Comparison of ENCODE assay signal across 8 mouse cellular contexts in genomic region chr11:88099599-88100023, GRCm38 (mm10). TPM values are rescaled to one million over a fixed set of nuclear protein-coding genes. Genes with fewer than 3 reads are reported as not detected.
DNase-seq lines count a peak whose midpoint lies in the region; ATAC-seq and TF ChIP-seq lines count a peak whose summit lies in the region.

No protein-coding gene starts in this region.

- H3K36me3 ChIP-seq in erythroblast, embryonic 14.5 days (ENCODE audit: control insufficient read depth) = no peaks in the 10 kb centered on the region
- H3K36me3 ChIP-seq in hindbrain, embryonic 16.5 days (ENCODE audit: control insufficient read depth, insufficient read depth, low read length) = no peaks in the 10 kb centered on the region
- peaks cover 2% of the 10 kb centered on the region; the same call in 1 of the 2 replicates for H3K36me3 ChIP-seq in limb, embryonic 12.5 days
- H3K36me3 ChIP-seq in midbrain, embryonic 15.5 days (replicated peaks) = no peaks in the 10 kb centered on the region
- no peaks in the 10 kb centered on the region for H3K36me3 ChIP-seq in testis, adult 2 months (ENCODE audit: control insufficient read depth, insufficient read depth, low read length)

- no peak for ATAC-seq in erythroblast, adult 5-6 weeks (replicated peaks; ENCODE audit: low FRiP score, poor library complexity, severe bottlenecking)
- ATAC-seq in hindbrain, embryonic 16.5 days = peak; percentile 51
- ATAC-seq in limb, embryonic 12.5 days (ENCODE audit: insufficient number of reproducible peaks, insufficient read depth, low FRiP score, low TSS enrichment, low read depth) = peak; percentile 23; the same call in 1 of the 2 replicates
- ATAC-seq in midbrain, embryonic 15.5 days (replicated peaks) = peak; percentile 25

- peak overlapping the region; percentile 87 for H3K4me2 ChIP-seq in hindbrain, embryonic 16.5 days (ENCODE audit: low read length)
- H3K4me2 ChIP-seq in limb, embryonic 12.5 days = peak overlapping the region; percentile 83
- H3K4me2 ChIP-seq in midbrain, embryonic 15.5 days = peak overlapping the region; percentile 74

- peaks cover 11% of the 10 kb centered on the region for H3K4me1 ChIP-seq in erythroblast, embryonic 14.5 days (ENCODE audit: control insufficient read depth)
- peaks cover 26% of the 10 kb centered on the region for H3K4me1 ChIP-seq in hindbrain, embryonic 16.5 days (ENCODE audit: control insufficient read depth, insufficient read depth, low read depth, low read length)
- peaks cover 36% of the 10 kb centered on the region for H3K4me1 ChIP-seq in limb, embryonic 12.5 days (replicated peaks)
- H3K4me1 ChIP-seq in midbrain, embryonic 15.5 days = peaks cover 35% of the 10 kb centered on the region
- peaks cover 17% of the 10 kb centered on the region for H3K4me1 ChIP-seq in testis, adult 2 months (ENCODE audit: control insufficient read depth, insufficient read depth, low read length)

- peaks cover 88% of the 10 kb centered on the region for H3K27me3 ChIP-seq in erythroblast, embryonic 14.5 days (ENCODE audit: control insufficient read depth)
- no peaks in the 10 kb centered on the region for H3K27me3 ChIP-seq in hindbrain, embryonic 16.5 days (replicated peaks; ENCODE audit: control insufficient read depth, insufficient read depth, low read length)
- peaks cover 16% of the 10 kb centered on the region for H3K27me3 ChIP-seq in limb, embryonic 12.5 days
- H3K27me3 ChIP-seq in midbrain, embryonic 15.5 days (replicated peaks) = no peaks in the 10 kb centered on the region
- no peaks in the 10 kb centered on the region for H3K27me3 ChIP-seq in testis, adult 2 months (ENCODE audit: control insufficient read depth, insufficient read depth, low read length)

- 0% methylated on average over 28 of the region's 38 CpGs for WGBS in hindbrain, embryonic 16.5 days
- 1% methylated on average over 38 of the region's 38 CpGs for WGBS in limb, embryonic 12.5 days
- WGBS in midbrain, embryonic 15.5 days = under 1% methylated on average over 34 of the region's 38 CpGs

- TF ChIP-seq POLR2A in testis, adult 2 months (IDR thresholded peaks at IDR 0.05; ENCODE audit: control insufficient read depth, low read depth, low read length) = no peak; the same call in 1 of the 2 replicates

- peak overlapping the region; percentile 92 for H3K27ac ChIP-seq in hindbrain, embryonic 16.5 days (ENCODE audit: low read depth, low read length)
- H3K27ac ChIP-seq in limb, embryonic 12.5 days = peak overlapping the region; percentile 90
- H3K27ac ChIP-seq in midbrain, embryonic 15.5 days = peak overlapping the region; percentile 85
- H3K27ac ChIP-seq in testis, adult 2 months (ENCODE audit: control insufficient read depth, insufficient read depth, low read depth, low read length) = 0 out of 2 replicates have a peak overlapping the region, but pooled peaks have one; percentile 3

- peak overlapping the region; percentile 46 for H3K4me3 ChIP-seq in erythroblast, embryonic 14.5 days (replicated peaks)
- peak overlapping the region; percentile 92 for H3K4me3 ChIP-seq in hindbrain, embryonic 16.5 days (ENCODE audit: low read length)
- peak overlapping the region; percentile 87 for H3K4me3 ChIP-seq in limb, embryonic 12.5 days (replicated peaks)
- H3K4me3 ChIP-seq in midbrain, embryonic 15.5 days = peak overlapping the region; percentile 85
- H3K4me3 ChIP-seq in testis, adult 2 months (ENCODE audit: control insufficient read depth, low read depth, low read length) = peak overlapping the region; percentile 77

- no peak for TF ChIP-seq CTCF in testis, adult 2 months (IDR thresholded peaks at IDR 0.05; ENCODE audit: control insufficient read depth, insufficient read depth, insufficient replicate concordance, low read depth, low read length)

- peak; percentile 41 for DNase-seq in cerebellum, adult 8-10 months
- peak; percentile 76 to 80 for DNase-seq in gastrocnemius, adult 8-10 months (ENCODE audit: low spot score in 2 of 2)

- H3K9ac ChIP-seq in hindbrain, embryonic 16.5 days (ENCODE audit: low read depth, low read length) = peak overlapping the region; percentile 98
- H3K9ac ChIP-seq in limb, embryonic 12.5 days (replicated peaks) = peak overlapping the region; percentile 96
- peak overlapping the region; percentile 96 for H3K9ac ChIP-seq in midbrain, embryonic 15.5 days

- H3K9me3 ChIP-seq in erythroblast, embryonic 14.5 days (ENCODE audit: control insufficient read depth, low read length) = peaks cover 3% of the 10 kb centered on the region; the same call in 1 of the 2 replicates
- no peaks in the 10 kb centered on the region for H3K9me3 ChIP-seq in hindbrain, embryonic 16.5 days (ENCODE audit: control insufficient read depth, low read length)
- no peaks in the 10 kb centered on the region for H3K9me3 ChIP-seq in limb, embryonic 12.5 days
- H3K9me3 ChIP-seq in midbrain, embryonic 15.5 days = no peaks in the 10 kb centered on the region

RNA-seq across cellular contexts. Expression of gene Cuedc1, which starts 1.8 kb away (rescaled TPM):
- polyA plus RNA-seq in erythroblast, embryonic 14.5 days (2012) = 0.05 and 0.13 TPM in 2 replicates
- 2.7 TPM in 1 of 2 replicates, not detected in the other for total RNA-seq in erythroblast, adult 5-6 weeks (2015; ENCODE audit: low replicate concordance)
- total RNA-seq in erythroblast, adult 5-6 weeks (2017; ENCODE audit: low replicate concordance) = 0.98 TPM in 1 of 2 replicates, not detected in the other
- 100 to 1,000 TPM; 108 to 156 (median 116) TPM for total RNA-seq in gastrocnemius, adult 8-10 months (2022)
- polyA plus RNA-seq in hindbrain, embryonic 16.5 days (2015; fragmentation: Nextera tagmentation; extraction: Ambion mirVana) = 29.9 and 41.3 TPM in 2 replicates
- polyA plus RNA-seq in limb, embryonic 12.5 days (2016; fragmentation: Nextera tagmentation; extraction: Ambion mirVana) = 32.1 and 37.3 TPM in 2 replicates
- polyA plus RNA-seq in midbrain, embryonic 15.5 days (2015; fragmentation: Nextera tagmentation; extraction: Ambion mirVana) = 50.2 and 54.6 TPM in 2 replicates
- 1.9 and 3.9 TPM in 2 replicates for polyA plus RNA-seq in testis, adult 2 months (2012; rRNA removed)

RNA-seq across cellular contexts. Expression of gene Vezf1, which starts 31.5 kb away (rescaled TPM):
- polyA plus RNA-seq in erythroblast, embryonic 14.5 days (2012) = 0.24 and 0.38 TPM in 2 replicates
- total RNA-seq in erythroblast, adult 5-6 weeks (2015; ENCODE audit: low replicate concordance) = 15.8 and 23.4 TPM in 2 replicates
- 7.9 and 11.7 TPM in 2 replicates for total RNA-seq in erythroblast, adult 5-6 weeks (2017; ENCODE audit: low replicate concordance)
- 100 to 1,000 TPM in 1 of 4 experiments, 10 to 100 TPM in 3; 98.6 to 102 (median 98.9) TPM for total RNA-seq in gastrocnemius, adult 8-10 months (2022)
- 32.3 and 38.9 TPM in 2 replicates for polyA plus RNA-seq in hindbrain, embryonic 16.5 days (2015; fragmentation: Nextera tagmentation; extraction: Ambion mirVana)
- polyA plus RNA-seq in limb, embryonic 12.5 days (2016; fragmentation: Nextera tagmentation; extraction: Ambion mirVana) = 56.0 and 65.8 TPM in 2 replicates
- 50.6 and 52.2 TPM in 2 replicates for polyA plus RNA-seq in midbrain, embryonic 15.5 days (2015; fragmentation: Nextera tagmentation; extraction: Ambion mirVana)
- polyA plus RNA-seq in testis, adult 2 months (2012; rRNA removed) = 4.1 and 4.4 TPM in 2 replicates

RNA-seq across cellular contexts. Expression of gene Srsf1, which starts 52.4 kb away (rescaled TPM):
- polyA plus RNA-seq in erythroblast, embryonic 14.5 days (2012) = 15.5 and 18.3 TPM in 2 replicates
- total RNA-seq in erythroblast, adult 5-6 weeks (2015; ENCODE audit: low replicate concordance) = 216 and 317 TPM in 2 replicates
- total RNA-seq in erythroblast, adult 5-6 weeks (2017; ENCODE audit: low replicate concordance) = 505 and 650 TPM in 2 replicates
- 10 to 100 TPM; 52.7 to 62.4 (median 59.0) TPM for total RNA-seq in gastrocnemius, adult 8-10 months (2022)
- polyA plus RNA-seq in hindbrain, embryonic 16.5 days (2015; fragmentation: Nextera tagmentation; extraction: Ambion mirVana) = 168 and 190 TPM in 2 replicates
- 505 and 534 TPM in 2 replicates for polyA plus RNA-seq in limb, embryonic 12.5 days (2016; fragmentation: Nextera tagmentation; extraction: Ambion mirVana)
- 229 and 241 TPM in 2 replicates for polyA plus RNA-seq in midbrain, embryonic 15.5 days (2015; fragmentation: Nextera tagmentation; extraction: Ambion mirVana)
- polyA plus RNA-seq in testis, adult 2 months (2012; rRNA removed) = 68.5 and 95.9 TPM in 2 replicates

Comparison
In these comparisons a context has a peak if more than half of its experiments do, and no peak if none do; other contexts are left out.
1. H3K27ac ChIP-seq: peak in every context shown above with its lines; median percentile 92 in hindbrain, embryonic 16.5 days; 90 in limb, embryonic 12.5 days; 85 in midbrain, embryonic 15.5 days; 3 in testis, adult 2 months.